Mouse (Mus musculus) erythroid progenitor cell, adult 5-6 weeks (primary cell): ENCODE data around the gene Alpl. TPM values are rescaled to one million over a fixed set of nuclear protein-coding genes. Genes with fewer than 3 reads are reported as not detected.

Source experiments
- ATAC-seq: replicated peaks from 2 replicates; pipeline ENCODE4 v1.8.0; 2016; ENCODE audit warnings: moderate number of reproducible peaks, mild to moderate bottlenecking, moderate TSS enrichment, inconsistent platforms; ENCODE audit not compliant: poor library complexity, low FRiP score, severe bottlenecking
- total RNA-seq, 2 experiments: library from RNA; stranded (forward) in 1 of 2; stranded (reverse) in 1 of 2; fragments of 150-400 nt in 1 of 2; fragments of 186-747, 209-891 nt in 1 of 2; gene quantifications; 2 replicates each; pipeline versions ENCODE4 v1.2.3 to v1.2.4; 2015 to 2017; ENCODE audit warnings: low replicate concordance in 2 of 2

Gene Alpl
- total RNA-seq, 2 experiments from 2014 or later: not detected

DNA sequence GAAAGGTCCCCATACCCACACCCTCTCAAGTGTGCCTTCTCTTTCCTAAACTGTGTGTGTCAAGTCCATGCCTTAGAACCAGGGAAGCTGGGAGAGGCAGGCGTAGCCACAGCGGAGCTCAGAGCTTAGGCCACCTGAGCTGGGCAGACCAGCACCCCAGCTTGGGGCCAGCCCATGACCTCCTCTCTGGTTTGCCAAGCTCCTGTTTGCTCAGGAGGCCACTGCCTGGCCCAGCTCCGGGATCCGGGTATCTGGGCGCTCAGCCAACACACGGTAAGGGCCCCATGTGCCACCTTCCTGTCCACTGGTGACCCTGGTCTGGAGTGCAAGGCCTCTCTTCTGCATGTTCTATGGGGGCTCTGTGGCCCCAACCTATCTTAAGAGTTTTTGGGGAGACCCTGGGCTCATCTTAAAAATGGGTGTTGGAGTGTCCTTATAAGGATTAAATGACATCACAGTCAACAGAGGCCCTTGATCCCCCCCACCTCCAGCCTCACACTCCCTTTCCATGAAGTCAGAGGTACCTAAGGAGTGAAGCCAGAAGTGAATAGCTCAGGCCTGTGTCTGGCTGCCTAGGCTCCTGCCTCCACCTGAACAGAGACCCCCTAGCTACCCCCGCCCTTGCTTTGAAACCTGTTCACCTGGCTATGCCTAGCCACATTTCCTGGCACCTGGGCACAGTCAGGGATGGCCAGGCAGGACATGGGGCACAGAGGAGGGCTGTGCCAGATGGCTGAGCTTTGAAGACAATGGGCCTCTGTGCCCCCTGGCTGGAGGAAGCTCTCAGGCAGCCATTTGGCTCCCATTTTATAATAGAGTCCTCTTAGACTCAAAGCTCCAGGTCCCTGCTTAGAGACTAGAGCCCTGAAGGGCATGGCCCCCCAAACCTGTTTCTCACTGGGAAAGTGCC, 97.9 kb downstream of the Alpl start:
- ATAC-seq: no peak

DNA sequence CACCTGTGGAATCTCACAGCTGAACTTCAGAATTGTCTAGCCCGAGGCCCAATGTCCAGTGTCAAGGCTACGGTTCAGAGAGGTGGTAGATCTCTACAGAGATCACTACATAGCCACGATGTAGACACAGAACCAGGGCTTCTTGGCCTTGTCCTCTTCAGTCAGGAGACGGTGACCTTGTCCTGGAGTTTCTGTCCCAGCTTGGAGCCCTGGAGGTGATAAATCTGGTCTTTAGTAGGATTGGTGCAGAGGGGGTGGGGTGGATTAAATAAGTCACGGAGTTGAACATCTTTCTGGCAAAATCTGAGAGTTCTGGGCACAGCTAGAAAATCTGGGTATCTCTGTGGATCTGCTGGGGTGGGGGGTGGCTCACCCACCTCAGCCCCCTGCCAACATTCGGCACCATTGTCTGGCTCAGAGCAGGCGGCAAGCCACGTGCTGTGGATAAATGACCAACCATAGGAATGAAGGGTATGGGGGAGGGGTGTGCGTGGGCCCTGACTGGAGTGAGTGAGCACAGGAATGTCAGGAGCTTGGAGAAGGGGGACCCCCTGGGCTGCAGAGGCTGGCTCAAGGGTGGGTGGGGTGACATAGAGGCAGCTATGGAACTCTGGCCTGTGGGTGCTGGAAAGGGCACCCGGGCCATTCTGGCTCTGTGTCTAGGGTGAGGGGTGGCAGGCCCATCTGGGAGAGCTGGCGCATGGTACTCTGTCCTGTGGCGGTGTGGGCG, 98.9 kb downstream of the Alpl start:
- ATAC-seq: no peak

DNA sequence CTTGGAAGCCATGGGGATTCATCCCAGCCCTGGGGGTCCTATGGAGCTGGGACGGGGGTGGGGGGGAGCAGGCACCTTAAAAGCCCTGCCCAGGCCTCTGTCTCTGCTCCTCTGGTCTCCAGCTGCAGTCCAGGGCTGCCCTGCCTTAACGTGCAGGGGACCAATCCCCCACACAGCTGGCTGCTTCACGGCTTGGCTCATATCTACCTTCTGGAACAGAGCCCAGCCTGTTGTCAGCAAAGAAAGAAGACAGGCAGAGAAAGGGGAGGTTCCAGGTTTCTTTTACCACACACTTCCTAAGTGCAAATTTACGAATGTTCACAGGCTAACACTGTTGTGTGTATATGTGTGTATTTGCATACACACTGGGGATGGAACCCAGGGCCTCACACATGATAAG, 100.3 kb downstream of the Alpl start:
- ATAC-seq: no peak

DNA sequence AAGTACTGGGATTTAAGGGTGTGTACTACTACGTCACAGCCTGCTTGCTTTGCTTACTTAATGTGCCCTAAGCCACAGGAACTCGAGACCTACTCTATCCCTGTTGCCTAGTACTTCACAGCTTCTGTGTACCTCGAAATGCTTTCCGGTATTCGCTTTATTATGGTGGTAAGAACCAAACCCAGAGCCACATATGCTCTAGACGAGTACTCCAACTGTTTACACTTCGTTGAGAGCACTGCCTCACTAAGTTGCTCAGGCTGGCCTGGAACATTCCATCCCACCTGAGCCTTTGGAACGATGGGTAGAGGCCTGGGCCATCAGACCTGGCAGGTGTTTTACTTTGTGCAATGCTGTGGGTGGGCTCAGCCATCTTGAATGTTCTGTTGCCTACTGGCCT, 100.9 kb downstream of the Alpl start:
- ATAC-seq: no peak

DNA sequence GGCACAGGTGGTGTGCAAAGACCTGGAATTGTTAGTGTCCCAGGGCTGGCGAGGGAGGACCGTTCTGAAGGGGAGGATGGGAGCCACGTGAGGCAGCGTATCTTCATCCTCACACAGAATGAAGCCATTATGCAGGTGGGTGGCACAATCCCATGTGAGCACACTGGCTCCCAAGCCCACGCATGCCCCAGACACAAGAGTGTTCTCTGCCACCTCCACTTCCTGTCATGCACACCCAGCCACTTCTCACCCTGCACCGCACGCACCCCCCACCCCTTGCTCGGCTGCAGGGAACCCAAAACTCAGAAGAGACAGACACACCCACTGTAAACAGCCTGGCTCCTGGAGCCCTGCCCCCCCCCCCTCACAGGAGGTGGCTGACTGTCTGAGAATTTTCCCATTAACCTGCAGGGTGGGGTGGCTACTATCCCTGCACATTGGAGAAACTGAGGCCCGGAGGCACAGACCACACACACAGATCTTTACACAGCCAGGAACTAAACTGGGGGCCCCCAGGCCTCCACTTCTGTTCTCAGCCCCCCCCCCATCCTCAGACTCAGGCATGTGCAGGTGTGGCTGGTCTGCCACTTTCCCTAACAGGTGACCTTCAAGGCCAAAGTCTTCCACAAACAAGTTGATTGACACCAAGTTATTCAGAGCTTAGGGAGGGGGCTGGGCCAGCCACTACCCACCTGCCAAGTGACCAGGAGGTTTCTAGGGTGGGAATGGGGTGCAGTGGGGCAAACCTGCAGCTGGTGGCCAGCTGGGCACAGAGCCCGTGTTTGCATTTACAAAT, 103.9 kb downstream of the Alpl start:
- peak; percentile 9; the same call in 1 of the 2 replicates for ATAC-seq

Other genes with a start within 250 kb of the Alpl start
- gene Ldlrad2, start 221.8 kb downstream of the Alpl start, total RNA-seq (2015; ENCODE audit: low replicate concordance): not detected in 2 replicates
- not detected in 2 replicates for gene Ldlrad2, start 221.8 kb downstream of the Alpl start, total RNA-seq (2017; ENCODE audit: low replicate concordance)
- gene Usp48, start 202.6 kb downstream of the Alpl start, total RNA-seq (2015; ENCODE audit: low replicate concordance): 167 and 183 TPM in 2 replicates
- gene Usp48, start 202.6 kb downstream of the Alpl start, total RNA-seq (2017; ENCODE audit: low replicate concordance): 154 and 178 TPM in 2 replicates
- not detected in 2 replicates for gene Rap1gap, start 131.7 kb downstream of the Alpl start, total RNA-seq (2015; ENCODE audit: low replicate concordance)
- gene Rap1gap, start 131.7 kb downstream of the Alpl start, total RNA-seq (2017; ENCODE audit: low replicate concordance): not detected in 2 replicates
- 1.7 and 2.5 TPM in 2 replicates for gene Ece1, start 65.9 kb upstream of the Alpl start, total RNA-seq (2015; ENCODE audit: low replicate concordance)
- gene Ece1, start 65.9 kb upstream of the Alpl start, total RNA-seq (2017; ENCODE audit: low replicate concordance): 0.51 and 0.83 TPM in 2 replicates
- gene Eif4g3, start 196.6 kb upstream of the Alpl start, total RNA-seq (2015; ENCODE audit: low replicate concordance): 23.1 and 29.8 TPM in 2 replicates
- gene Eif4g3, start 196.6 kb upstream of the Alpl start, total RNA-seq (2017; ENCODE audit: low replicate concordance): 11.7 and 12.1 TPM in 2 replicates